Mouse (Mus musculus) embryonic facial prominence, embryonic 12.5 days (tissue): ENCODE data around the gene Nob1. TPM values are rescaled to one million over a fixed set of nuclear protein-coding genes. Genes with fewer than 3 reads are reported as not detected.

Source experiments
- ATAC-seq: fragments of 200-750 bp; cut with Nextera tagmentation; 2 replicates; pipeline ENCODE4 v1.8.0; 2017; ENCODE audit not compliant: insufficient number of reproducible peaks, insufficient read depth, low FRiP score, low TSS enrichment
- H3K27ac ChIP-seq: fragments of 300-500 bp; sonication (generic); 2 replicates; pipeline ENCODE4 v1.5.1; 2016; ENCODE audit warnings: mild to moderate bottlenecking
- H3K27me3 ChIP-seq: fragments of 300-500 bp; sonication (generic); 2 replicates; pipeline ENCODE4 v1.6.1; 2016; ENCODE audit warnings: mild to moderate bottlenecking, moderate library complexity
- H3K36me3 ChIP-seq: fragments of 300-500 bp; sonication (generic); 2 replicates; pipeline ENCODE4 v1.6.1; 2016; ENCODE audit warnings: mild to moderate bottlenecking
- H3K4me1 ChIP-seq: fragments of 300-500 bp; sonication (generic); 2 replicates; pipeline ENCODE4 v1.6.1; 2016
- H3K4me2 ChIP-seq: fragments of 300-500 bp; sonication (generic); replicated peaks from 2 replicates; pipeline ENCODE4 v1.6.1; 2016; ENCODE audit warnings: mild to moderate bottlenecking, moderate library complexity
- H3K4me3 ChIP-seq: fragments of 300-500 bp; sonication (generic); 2 replicates; pipeline ENCODE4 v1.5.1; 2016; ENCODE audit warnings: mild to moderate bottlenecking
- H3K9ac ChIP-seq: fragments of 300-500 bp; sonication (generic); 2 replicates; pipeline ENCODE4 v1.6.1; 2016; ENCODE audit warnings: mild to moderate bottlenecking, moderate library complexity
- H3K9me3 ChIP-seq: fragments of 300-500 bp; sonication (generic); 2 replicates; pipeline ENCODE4 v1.6.1; 2016; ENCODE audit warnings: mild to moderate bottlenecking, moderate library complexity
- WGBS: fragments of 180-500 bp; shearing (Covaris S2); methylation state at CpG from one replicate; pipeline ENCODE4 v1.1.7; 2016; 5-methylcytosine and 5-hydroxymethylcytosine counted together
- polyA plus RNA-seq: library from polyadenylated mRNA; unstranded; fragments of >200 nt; fragmentation: Nextera tagmentation; extraction: Ambion mirVana; gene quantifications from 2 replicates; pipeline ENCODE4 v1.2.1, GENCODE M21; 2016

The Nob1 gene
- polyA plus RNA-seq, 1 experiment from 2014 or later: 98.8 TPM

DNA sequence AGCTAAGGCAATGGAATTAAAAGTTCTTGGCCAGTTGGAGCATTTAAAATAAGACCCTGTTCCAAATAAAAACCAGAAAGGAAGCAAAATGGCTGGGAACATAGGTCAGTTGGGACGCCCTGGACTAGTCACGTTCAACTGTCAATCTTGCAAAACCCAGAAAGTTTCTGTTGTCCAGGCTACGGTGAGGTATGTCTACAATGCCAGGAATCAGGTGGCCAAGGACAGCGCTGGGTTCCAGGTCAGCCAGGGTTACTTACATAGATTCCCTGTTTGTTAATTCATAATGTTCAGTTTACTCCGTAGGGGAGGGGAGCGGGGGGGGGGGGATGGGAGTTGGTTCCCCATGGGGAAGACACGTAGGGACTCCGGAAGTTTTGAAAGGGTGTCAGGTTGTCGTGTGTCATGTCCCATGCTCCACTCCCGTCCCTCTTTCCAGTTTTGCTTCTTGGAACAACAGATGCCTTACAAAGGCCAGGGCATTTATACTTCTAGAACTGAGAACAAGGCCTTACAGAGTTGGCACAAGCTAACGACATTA is 10.6 kb upstream of the Nob1 start:
- Histone ChIP-seq H3K4me3 (peak overlapping the region; percentile 79), H3K27me3 (no peaks in the 10 kb centered on the region), H3K9me3 (no peaks in the 10 kb centered on the region), H3K9ac (0 out of 2 replicates have a peak overlapping the region, but pooled peaks have one; percentile 32), H3K4me2 (peak overlapping the region; percentile 70), H3K27ac (no peak overlapping the region; the same call in 1 of the 2 replicates), H3K36me3 (no peaks in the 10 kb centered on the region), H3K4me1 (0 out of 2 replicates have a peak, but pooled peaks cover 4% of the 10 kb centered on the region)
- ATAC-seq: no peak
- 26% methylated on average over 11 of the region's 11 CpGs for WGBS

DNA sequence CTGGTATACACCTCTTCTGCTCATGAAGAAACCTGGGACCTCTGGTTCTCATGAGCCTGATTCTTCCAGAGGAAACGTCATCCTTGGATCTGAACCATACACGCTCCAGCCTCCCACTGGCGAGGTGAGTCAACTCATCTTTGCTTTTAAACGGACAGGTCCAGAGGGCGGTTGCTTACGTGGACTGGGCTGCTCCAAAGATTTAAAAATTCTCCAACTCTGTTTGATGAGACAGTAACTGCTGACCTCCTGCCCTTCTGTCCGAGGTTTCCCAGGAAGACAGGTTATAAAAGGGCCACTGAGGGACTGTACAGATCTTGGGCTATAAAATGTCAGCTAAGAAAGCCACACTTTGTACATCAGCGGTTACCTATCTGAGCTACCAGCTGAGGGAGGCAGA is 6.0 kb upstream of the Nob1 start:
- no peak for ATAC-seq
- WGBS: 81% methylated on average over 8 of the region's 8 CpGs
- Histone ChIP-seq H3K9me3 (no peaks in the 10 kb centered on the region), H3K27me3 (no peaks in the 10 kb centered on the region), H3K4me2 (no peak overlapping the region), H3K36me3 (no peaks in the 10 kb centered on the region), H3K9ac (no peak overlapping the region), H3K4me3 (no peak overlapping the region), H3K4me1 (no peaks in the 10 kb centered on the region), H3K27ac (no peak overlapping the region)

DNA sequence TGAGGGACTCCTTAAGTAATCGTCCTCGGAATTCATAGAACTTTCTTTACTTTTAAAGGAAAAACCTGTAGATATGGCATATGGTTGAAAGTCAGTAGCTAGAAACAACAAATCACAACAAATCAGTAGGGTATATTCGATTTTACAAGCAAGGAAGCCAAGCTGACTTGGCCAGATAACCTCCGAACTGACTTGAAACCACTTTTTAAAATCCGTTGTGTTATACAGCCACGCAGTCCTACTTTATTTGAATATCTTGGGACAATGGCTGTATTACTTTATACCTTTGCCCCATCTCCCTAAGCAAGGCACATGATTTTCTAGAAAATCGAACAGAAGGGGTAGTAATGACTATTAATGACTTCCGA is 363 bp upstream of the Nob1 start:
- no peak overlapping the region for H3K9ac ChIP-seq
- no peak for ATAC-seq
- peaks cover 15% of the 10 kb centered on the region for H3K4me1 ChIP-seq
- peaks cover 24% of the 10 kb centered on the region for H3K36me3 ChIP-seq
- 48% methylated on average over 8 of the region's 8 CpGs for WGBS
- H3K27me3 ChIP-seq: no peaks in the 10 kb centered on the region
- H3K27ac ChIP-seq: no peak overlapping the region
- H3K4me2 ChIP-seq: peak overlapping the region; percentile 79
- H3K9me3 ChIP-seq: no peaks in the 10 kb centered on the region
- peak overlapping the region; percentile 92; the same call in 1 of the 2 replicates for H3K4me3 ChIP-seq

- ATAC-seq: no peak
- Histone ChIP-seq H3K4me2 (peak overlapping the region; percentile 79), H3K9ac (peak overlapping the region; percentile 82), H3K27me3 (no peaks in the 10 kb centered on the region), H3K36me3 (peaks cover 35% of the 10 kb centered on the region), H3K4me3 (peak overlapping the region; percentile 92), H3K27ac (no peak overlapping the region), H3K9me3 (no peaks in the 10 kb centered on the region), H3K4me1 (peaks cover 15% of the 10 kb centered on the region)
- 36% methylated on average over 9 of the region's 9 CpGs for WGBS
These were observed 675 bp downstream of the Nob1 start for GRCm38 (mm10) chr8:107424176-107424575.

DNA sequence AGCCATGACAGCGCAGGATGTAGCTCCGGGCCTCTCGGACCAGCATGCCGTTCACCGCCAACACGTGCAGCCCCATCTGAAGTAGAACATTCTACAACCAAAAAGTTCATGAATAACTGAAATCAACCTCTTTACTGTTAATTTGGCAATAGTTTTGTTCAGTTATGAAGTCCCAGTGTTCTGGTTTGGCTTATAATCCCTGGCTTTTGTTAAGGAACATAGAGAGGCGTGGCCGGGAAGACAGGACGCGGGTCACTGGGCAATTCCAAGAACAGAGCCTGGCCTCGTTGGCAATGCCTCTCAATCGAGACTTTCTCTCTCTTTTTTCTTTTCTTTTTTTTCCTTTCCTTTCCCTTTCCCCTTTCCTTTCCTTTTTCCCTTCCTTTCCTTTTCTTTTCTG is 7.8 kb downstream of the Nob1 start:
- Histone ChIP-seq H3K4me1 (peaks cover 3% of the 10 kb centered on the region), H3K27me3 (no peaks in the 10 kb centered on the region), H3K9ac (no peak overlapping the region), H3K4me3 (no peak overlapping the region), H3K27ac (no peak overlapping the region), H3K9me3 (no peaks in the 10 kb centered on the region), H3K4me2 (no peak overlapping the region), H3K36me3 (peaks cover 96% of the 10 kb centered on the region)
- ATAC-seq: no peak
- WGBS: 94% methylated on average over 12 of the region's 12 CpGs

DNA sequence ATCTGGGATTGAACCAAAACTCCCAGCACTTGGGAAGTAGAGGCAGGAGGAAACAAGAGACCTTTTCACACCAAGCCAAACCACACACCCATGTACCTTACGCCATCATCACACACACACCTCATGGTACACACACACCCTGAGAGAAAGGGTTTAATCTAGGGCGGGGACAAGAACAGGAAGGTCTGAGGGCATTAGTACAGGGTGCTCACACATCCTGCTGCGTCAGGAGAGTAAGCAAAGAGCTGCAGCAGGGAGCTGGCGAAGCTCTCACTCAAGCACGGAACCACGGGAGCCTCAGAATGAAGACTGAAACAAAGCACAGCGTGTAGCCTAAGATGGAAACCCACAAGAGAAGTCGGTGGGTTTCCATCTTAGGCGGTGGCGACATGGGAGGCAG is 11.0 kb downstream of the Nob1 start:
- no peak for ATAC-seq
- Histone ChIP-seq H3K4me3 (no peak overlapping the region), H3K9ac (no peak overlapping the region), H3K27me3 (no peaks in the 10 kb centered on the region), H3K4me1 (no peaks in the 10 kb centered on the region), H3K36me3 (peaks cover 94% of the 10 kb centered on the region), H3K9me3 (peaks cover 3% of the 10 kb centered on the region; the same call in 1 of the 2 replicates), H3K27ac (no peak overlapping the region), H3K4me2 (no peak overlapping the region)
- 86% methylated on average over 10 of the region's 10 CpGs for WGBS

DNA sequence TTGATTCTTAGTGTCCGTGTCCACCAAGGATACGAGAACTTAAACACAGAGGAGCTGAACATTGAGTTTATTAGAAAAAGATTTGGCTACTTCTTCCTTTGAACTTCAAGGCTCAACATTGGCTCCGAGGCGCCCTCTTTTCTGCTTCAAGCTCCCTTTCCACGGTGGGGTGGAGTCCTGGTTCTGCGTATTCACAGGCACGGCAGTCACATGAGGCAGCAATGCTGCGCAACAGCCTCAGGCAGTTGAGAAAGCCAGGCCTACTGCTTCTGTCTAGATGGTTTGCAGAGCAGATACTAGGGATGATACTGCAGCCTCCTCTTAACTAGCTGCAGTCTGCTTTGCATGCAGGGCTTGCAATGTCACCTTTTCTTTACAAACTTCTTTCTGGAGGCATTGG is 12.3 kb downstream of the Nob1 start:
- Histone ChIP-seq H3K27ac (no peak overlapping the region), H3K4me1 (no peaks in the 10 kb centered on the region), H3K9me3 (peaks cover 3% of the 10 kb centered on the region; the same call in 1 of the 2 replicates), H3K27me3 (no peaks in the 10 kb centered on the region), H3K9ac (no peak overlapping the region), H3K4me3 (no peak overlapping the region), H3K4me2 (no peak overlapping the region), H3K36me3 (peaks cover 88% of the 10 kb centered on the region)
- 83% methylated on average over 8 of the region's 8 CpGs for WGBS
- no peak for ATAC-seq

DNA sequence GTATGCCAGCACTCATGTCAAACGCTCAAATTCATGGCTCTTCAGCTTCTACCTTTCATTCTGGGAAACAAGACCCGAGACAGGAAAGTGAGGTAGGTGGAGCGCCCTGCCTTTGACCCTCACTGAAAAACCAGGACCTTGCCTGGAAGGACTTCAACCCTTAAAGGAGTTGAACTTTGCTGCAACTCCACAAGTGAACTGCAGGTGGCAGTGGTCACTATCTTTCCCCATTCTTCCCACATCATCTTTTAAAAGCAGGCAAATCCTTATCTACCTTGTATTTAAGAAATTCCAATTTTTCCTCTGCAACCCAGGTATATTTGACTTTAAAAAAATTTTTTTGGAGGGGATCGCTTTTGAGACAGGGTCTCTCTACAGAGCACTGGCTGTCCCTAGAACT is 13.5 kb downstream of the Nob1 start:
- no peak overlapping the region for H3K4me2 ChIP-seq
- peaks cover 3% of the 10 kb centered on the region; the same call in 1 of the 2 replicates for H3K9me3 ChIP-seq
- H3K27ac ChIP-seq: no peak overlapping the region
- H3K27me3 ChIP-seq: no peaks in the 10 kb centered on the region
- 67% methylated on average over 4 of the region's 4 CpGs for WGBS
- no peak for ATAC-seq
- no peaks in the 10 kb centered on the region for H3K4me1 ChIP-seq
- H3K9ac ChIP-seq: no peak overlapping the region
- no peak overlapping the region for H3K4me3 ChIP-seq
- peaks cover 79% of the 10 kb centered on the region for H3K36me3 ChIP-seq

- no peak for ATAC-seq
- peaks cover 19% of the 10 kb centered on the region for H3K4me1 ChIP-seq
- H3K36me3 ChIP-seq: peaks cover 26% of the 10 kb centered on the region
- no peak overlapping the region for H3K4me3 ChIP-seq
- no peak overlapping the region for H3K27ac ChIP-seq
- H3K9ac ChIP-seq: no peak overlapping the region
- no peak overlapping the region for H3K4me2 ChIP-seq
- peaks cover 3% of the 10 kb centered on the region; the same call in 1 of the 2 replicates for H3K9me3 ChIP-seq
- H3K27me3 ChIP-seq: no peaks in the 10 kb centered on the region
- 65% methylated on average over 3 of the region's 3 CpGs for WGBS
These were observed 18.9 kb downstream of the Nob1 start for GRCm38 (mm10) chr8:107405935-107406334.

DNA sequence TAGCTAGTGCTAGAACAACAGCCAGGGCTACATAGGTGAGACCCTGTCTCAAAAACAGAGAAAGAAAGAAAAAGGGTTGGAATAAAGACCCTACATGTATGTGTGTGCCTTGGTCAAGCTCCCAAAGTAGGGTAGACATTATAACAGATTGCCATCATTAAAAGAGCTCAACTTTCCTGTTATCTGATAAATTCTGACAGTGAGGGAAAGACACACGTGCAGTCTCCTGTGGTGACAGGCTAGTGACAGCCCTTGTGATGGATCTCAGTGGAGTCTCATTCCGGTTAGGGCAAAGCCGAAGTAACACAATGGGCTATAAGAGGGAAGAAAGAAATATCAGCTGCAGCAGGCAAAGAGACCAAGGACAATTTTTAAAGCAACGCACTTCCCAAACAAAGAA is 20.8 kb downstream of the Nob1 start:
- WGBS: 70% methylated on average over 4 of the region's 4 CpGs
- Histone ChIP-seq H3K27ac (peak overlapping the region; percentile 59; the same call in 1 of the 2 replicates), H3K36me3 (peaks cover 9% of the 10 kb centered on the region), H3K4me3 (no peak overlapping the region), H3K4me2 (peak overlapping the region; percentile 56; the same call in 1 of the 2 replicates), H3K27me3 (no peaks in the 10 kb centered on the region), H3K9ac (0 out of 2 replicates have a peak overlapping the region, but pooled peaks have one; percentile 19), H3K9me3 (no peaks in the 10 kb centered on the region), H3K4me1 (peaks cover 26% of the 10 kb centered on the region)
- no peak for ATAC-seq

DNA sequence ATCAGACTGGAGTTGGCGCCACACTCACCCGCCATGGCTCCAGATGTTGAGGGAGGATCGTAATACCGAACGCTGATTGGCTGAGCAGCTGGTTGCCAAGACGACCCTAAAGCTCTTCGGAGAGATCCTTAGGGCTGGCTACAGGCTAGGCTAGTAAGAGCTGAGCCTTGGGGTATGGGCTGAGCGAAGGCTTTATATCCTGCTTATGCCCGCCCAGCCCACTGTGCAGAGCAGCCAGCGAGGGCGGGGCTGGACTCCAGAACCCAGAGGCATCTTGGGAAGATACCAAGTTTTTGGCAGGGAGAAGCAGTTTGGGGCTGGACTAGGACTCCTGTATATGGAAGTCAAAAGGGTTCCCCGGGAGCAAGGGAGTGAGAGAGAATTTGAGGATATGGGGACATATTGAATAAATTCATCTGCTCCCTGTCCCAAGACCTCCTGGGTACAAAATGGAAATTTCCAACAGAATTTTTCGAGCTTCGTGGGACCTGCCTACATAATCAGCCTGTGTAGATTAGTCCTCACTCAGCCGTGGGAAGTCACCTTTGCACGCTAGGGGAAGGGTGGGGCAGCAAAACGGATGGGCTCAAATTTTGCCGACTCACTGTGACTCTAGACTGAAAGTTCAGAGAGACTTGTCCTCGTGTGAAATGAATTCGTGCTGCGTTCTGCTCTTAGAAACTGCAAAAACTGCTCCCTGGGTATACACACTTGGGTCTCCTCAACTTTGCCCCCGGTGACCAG is 21.6 kb downstream of the Nob1 start, which contains the start of gene Nqo1:
Nqo1 (minus strand) TSS at position 169 of the 744 bp plus-strand sequence.
- Histone ChIP-seq H3K36me3 (peaks cover 5% of the 10 kb centered on the region; the same call in 1 of the 2 replicates), H3K4me2 (peak within 1 kb of the TSS; percentile 56), H3K9me3 (no peaks in the 10 kb centered on the region), H3K4me3 (peak within 1 kb of the TSS; percentile 30), H3K27ac (peak within 1 kb of the TSS; percentile 59), H3K9ac (peak within 1 kb of the TSS; percentile 24; the same call in 1 of the 2 replicates), H3K27me3 (no peaks in the 10 kb centered on the region), H3K4me1 (peaks cover 28% of the 10 kb centered on the region)
- peak; percentile 97 for ATAC-seq
- WGBS: 9% methylated on average over 22 of the region's 22 CpGs

DNA sequence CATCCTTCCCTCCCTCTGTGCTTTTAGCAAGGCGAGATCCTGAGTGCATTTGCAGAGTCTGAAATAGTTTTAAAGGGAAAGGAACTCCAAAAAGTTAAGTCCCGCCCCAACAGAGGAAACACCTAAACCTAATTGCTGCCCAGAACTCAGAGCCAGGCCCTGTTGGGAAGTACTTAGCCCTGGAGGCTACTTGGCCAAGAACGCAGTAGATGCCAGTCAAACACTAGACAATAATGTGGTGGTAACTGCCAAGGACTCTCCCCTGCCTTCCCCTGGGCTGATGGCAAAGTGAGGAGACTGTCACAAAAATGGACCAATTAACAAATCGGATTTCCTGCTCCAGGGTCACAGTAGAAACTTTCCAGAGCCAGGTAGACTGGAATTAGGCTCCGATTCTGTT is 23.0 kb downstream of the Nob1 start:
- no peaks in the 10 kb centered on the region for H3K36me3 ChIP-seq
- no peak overlapping the region for H3K9ac ChIP-seq
- no peak overlapping the region for H3K4me3 ChIP-seq
- H3K27me3 ChIP-seq: no peaks in the 10 kb centered on the region
- ATAC-seq: no peak
- peak overlapping the region; percentile 56; the same call in 1 of the 2 replicates for H3K4me2 ChIP-seq
- H3K27ac ChIP-seq: no peak overlapping the region
- WGBS: 70% methylated on average over 5 of the region's 5 CpGs
- H3K9me3 ChIP-seq: no peaks in the 10 kb centered on the region
- peaks cover 40% of the 10 kb centered on the region for H3K4me1 ChIP-seq
